In genomic region chrX:85049593-85049992, GRCm38 (mm10) we compare ENCODE assay signal across 9 mouse cellular contexts.
DNase-seq lines count a peak whose midpoint lies in the region; ATAC-seq and TF ChIP-seq lines count a peak whose summit lies in the region.
"Had no signal": no experiment of that assay in that cellular context is flagged by ENCODE, and none has a peak within 500 bp of the region (broad histone marks: within the 10 kb centered on the region; RNA-seq: fewer than 3 reads in every experiment).

No protein-coding gene starts in this region.

- H3K27ac ChIP-seq in ES-E14 (ENCODE audit: insufficient read depth, low read depth, low read length, poor library complexity, severe bottlenecking): no peak overlapping the region
- no peak overlapping the region for H3K27ac ChIP-seq in embryonic facial prominence, embryonic 10.5 days (replicated peaks)
- no peak overlapping the region for H3K27ac ChIP-seq in hindbrain, embryonic 16.5 days (ENCODE audit: low read depth, low read length)

- H3K4me1 ChIP-seq in ES-E14 (ENCODE audit: control insufficient read depth in 2 of 2, insufficient read depth in 2 of 2, low read length in 2 of 2, poor library complexity in 1 of 2): 0 out of 4 replicates have a peak, but pooled peaks cover 0 to 1% of the 10 kb centered on the region in 2 experiments
- no peaks in the 10 kb centered on the region for H3K4me1 ChIP-seq in embryonic facial prominence, embryonic 10.5 days
- H3K4me1 ChIP-seq in hindbrain, embryonic 16.5 days (ENCODE audit: control insufficient read depth, insufficient read depth, low read depth, low read length): no peaks in the 10 kb centered on the region

- no peak for DNase-seq in ES-E14 (ENCODE audit: low read depth, low spot score)
- DNase-seq in embryonic facial prominence, embryonic 10.5 days (ENCODE audit: low spot score): peak; percentile 7
- peak; percentile 3 for DNase-seq in lung, postnatal 10 days
- no peak for DNase-seq in ovary, adult 18-20 months (ENCODE audit: low spot score)
- DNase-seq in thymus, adult 18-20 months: no peak

- H3K4me3 ChIP-seq in ES-E14 (ENCODE audit: insufficient read depth in 1 of 2, low read depth in 1 of 2, low read length in 2 of 2, poor library complexity in 1 of 2, severe bottlenecking in 1 of 2): peak overlapping the region; percentile 39 to 83
- H3K4me3 ChIP-seq in embryonic facial prominence, embryonic 10.5 days: peak overlapping the region; percentile 65; the same call in 1 of the 2 replicates
- peak overlapping the region; percentile 62 for H3K4me3 ChIP-seq in hindbrain, embryonic 16.5 days (ENCODE audit: low read length)

- H3K9me3 ChIP-seq in ES-E14 (ENCODE audit: control insufficient read depth, insufficient read depth, low read depth, low read length): no peaks in the 10 kb centered on the region
- H3K9me3 ChIP-seq in embryonic facial prominence, embryonic 10.5 days: no peaks in the 10 kb centered on the region
- no peaks in the 10 kb centered on the region for H3K9me3 ChIP-seq in hindbrain, embryonic 16.5 days (ENCODE audit: control insufficient read depth, low read length)

- no peaks in the 10 kb centered on the region for H3K36me3 ChIP-seq in ES-E14 (ENCODE audit: control insufficient read depth, insufficient read depth, low read length, poor library complexity, severe bottlenecking)
- H3K36me3 ChIP-seq in embryonic facial prominence, embryonic 10.5 days (replicated peaks): no peaks in the 10 kb centered on the region
- H3K36me3 ChIP-seq in hindbrain, embryonic 16.5 days (ENCODE audit: control insufficient read depth, insufficient read depth, low read length): no peaks in the 10 kb centered on the region

- ATAC-seq in hindbrain, embryonic 16.5 days: no peak
- no peak for ATAC-seq in erythroid progenitor cell, adult 5-6 weeks (replicated peaks; ENCODE audit: low FRiP score, poor library complexity, severe bottlenecking)
- ATAC-seq in monocyte, adult 5-6 weeks (replicated peaks; ENCODE audit: insufficient number of reproducible peaks, low FRiP score, low TSS enrichment, poor library complexity, severe bottlenecking): no peak
- ATAC-seq: Patski had no signal

- H3K4me2 ChIP-seq in hindbrain, embryonic 16.5 days (ENCODE audit: low read length): peak overlapping the region; percentile 70

- WGBS in embryonic facial prominence, embryonic 10.5 days: 39% methylated on average over 3 of the region's 3 CpGs
- 36% methylated on average over 3 of the region's 3 CpGs for WGBS in hindbrain, embryonic 16.5 days

- in situ Hi-C loops in ES-E14 (cut with MboI; ENCODE audit: low sequenced_read_pairs in 2 of 2, unreplicated experiment in 2 of 2): no loop called here

- peaks cover 38% of the 10 kb centered on the region for H3K27me3 ChIP-seq in embryonic facial prominence, embryonic 10.5 days (replicated peaks; ENCODE audit: low read depth, poor library complexity, severe bottlenecking)
- H3K27me3 ChIP-seq in hindbrain, embryonic 16.5 days (replicated peaks; ENCODE audit: control insufficient read depth, insufficient read depth, low read length): no peaks in the 10 kb centered on the region; the same call in 1 of the 2 replicates

- no peak overlapping the region for H3K9ac ChIP-seq in ES-E14 (ENCODE audit: insufficient read depth, low read depth, low read length, poor library complexity, severe bottlenecking)
- no peak overlapping the region for H3K9ac ChIP-seq in hindbrain, embryonic 16.5 days (ENCODE audit: low read depth, low read length)

TF ChIP-seq in ES-E14, 5 proteins besides CTCF, POLR2A, EP300 and RAD21:
- TF ChIP-seq ZC3H11A (IDR thresholded peaks at IDR 0.05; ENCODE audit: borderline replicate concordance, low read depth, low read length) (no peak), HCFC1 (IDR thresholded peaks at IDR 0.05; ENCODE audit: borderline replicate concordance, insufficient read depth, low read length) (no peak), ZNF384 (IDR thresholded peaks at IDR 0.05; ENCODE audit: low read depth, low read length) (no peak), CHD2 (IDR thresholded peaks at IDR 0.05; ENCODE audit: low read depth, low read length) (no peak), MAFK (IDR thresholded peaks at IDR 0.05; ENCODE audit: insufficient read depth, low read depth, low read length) (no peak)

Comparison
In these comparisons a context has a peak if more than half of its experiments do, and no peak if none do; other contexts are left out.
1. DNase-seq: peak in embryonic facial prominence, embryonic 10.5 days (single experiment) and lung, postnatal 10 days (single experiment); none in ES-E14 (single experiment), ovary, adult 18-20 months (single experiment) and thymus, adult 18-20 months (0 of 2).
2. Peak in every context shown above with its lines, with median percentiles within 50 percentile points of each other: H3K4me3 ChIP-seq.